Mouse (Mus musculus): Measurements from ENCODE around the gene Crhr1. TPM values are rescaled to one million over a fixed set of nuclear protein-coding genes. Genes with fewer than 3 reads are reported as not detected.

The Crhr1 gene
- not detected in 2 replicates for polyA plus RNA-seq (2012)

DNA sequence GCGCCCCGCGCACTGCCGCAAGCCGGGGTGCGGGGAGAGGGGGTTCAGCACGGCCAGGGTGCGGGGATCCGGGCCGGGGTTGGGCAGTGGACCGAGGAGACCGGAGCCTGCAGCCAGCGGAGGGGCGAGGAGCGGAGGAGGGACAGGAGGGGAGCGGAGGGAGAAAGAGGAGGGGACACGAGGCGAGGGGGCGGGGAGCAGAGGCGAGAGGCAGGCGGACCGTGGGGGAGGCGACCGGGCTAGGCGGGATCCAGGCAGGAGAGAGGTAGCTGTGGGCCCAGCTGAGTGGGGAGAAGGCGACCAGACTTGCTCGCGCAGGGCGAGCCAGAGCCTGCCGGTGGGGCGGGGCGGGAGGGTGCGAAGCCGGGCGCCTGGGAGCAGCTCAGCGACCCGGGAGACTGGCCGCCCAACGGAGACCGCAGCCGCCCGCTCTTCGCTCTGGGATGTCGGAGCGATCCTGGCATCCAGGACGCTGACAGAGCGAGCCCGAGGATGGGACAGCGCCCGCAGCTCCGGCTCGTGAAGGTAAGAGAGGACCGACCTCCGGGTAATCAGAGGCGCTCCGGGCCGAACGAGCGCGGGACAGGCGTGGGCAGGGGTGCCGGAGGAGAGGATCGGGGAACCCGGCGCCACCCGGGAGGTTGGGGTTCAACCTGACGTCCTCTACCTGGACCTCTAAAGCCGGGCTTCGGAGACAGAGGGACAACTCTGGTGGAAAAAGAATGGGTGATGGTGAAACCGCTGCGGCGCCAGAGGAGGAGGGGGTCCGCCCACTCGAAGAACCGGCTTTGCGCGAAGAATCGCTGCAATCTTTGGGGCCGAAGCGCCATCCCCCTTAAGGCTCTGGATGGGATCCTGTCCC, at the start of gene Crhr1:
Crhr1 (plus strand) TSS at position 276 of the 862 bp plus-strand sequence.

DNA sequence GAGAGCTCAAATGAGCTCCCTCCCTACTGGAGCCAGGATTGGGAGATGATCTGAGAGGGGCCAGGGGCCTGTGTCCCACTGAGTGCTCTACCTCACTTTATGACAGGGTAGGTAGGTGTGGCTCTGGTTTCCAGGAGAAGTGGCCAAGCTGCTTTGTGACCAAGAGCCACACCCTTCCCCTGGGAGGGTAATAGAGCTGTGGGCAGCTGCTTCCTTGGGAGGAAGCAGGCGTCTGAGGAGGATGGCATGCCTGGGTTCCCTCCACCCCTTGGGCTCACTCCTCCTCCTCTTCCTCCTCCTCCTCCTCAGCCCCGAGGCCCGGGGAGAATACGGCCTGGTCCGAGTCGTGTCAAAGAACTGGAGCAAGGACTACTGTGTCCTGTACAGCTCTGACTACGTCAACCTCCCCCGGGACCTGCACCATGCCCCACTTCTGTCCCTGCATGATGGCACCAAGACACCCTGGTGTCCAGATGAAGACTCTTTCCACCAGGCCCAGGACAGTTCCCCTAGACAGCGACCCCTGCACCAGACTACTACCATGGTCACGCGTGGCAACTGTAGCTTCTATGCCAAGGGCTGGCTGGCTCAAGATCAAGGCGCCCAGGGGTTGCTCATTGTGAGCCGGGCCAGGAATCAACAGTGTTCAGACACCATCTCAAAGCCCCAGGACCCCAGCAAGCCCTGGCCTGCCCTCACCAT, 53.6 kb downstream of the Crhr1 start, which contains the start of gene Sppl2c:
Sppl2c (plus strand) TSS at position 193 of the 702 bp plus-strand sequence.

Other genes starting within 250 kb of the Crhr1 start
- gene Nsf, start 178.8 kb upstream of the Crhr1 start, polyA plus RNA-seq (2012), result 2.9 and 3.9 TPM in 2 replicates
- gene Arf2, start 166.1 kb upstream of the Crhr1 start, polyA plus RNA-seq (2012), result 7.4 and 8.0 TPM in 2 replicates
- not detected in 2 replicates for gene Sppl2c, start 53.5 kb downstream of the Crhr1 start, polyA plus RNA-seq (2012)
- gene Mapt, start 98.5 kb downstream of the Crhr1 start, polyA plus RNA-seq (2012), result 0.19 and 0.36 TPM in 2 replicates

Data from megakaryocyte-erythroid progenitor cell, adult 5 weeks (primary cell).